Mouse (Mus musculus): ENCODE data around the gene Ap4b1. TPM values are rescaled to one million over a fixed set of nuclear protein-coding genes. Genes with fewer than 3 reads are reported as not detected.

Gene Ap4b1
- polyA plus RNA-seq, 1 experiment: 19.2 TPM

- TF ChIP-seq CTCF (IDR thresholded peaks at IDR 0.05; ENCODE audit: borderline replicate concordance, insufficient read depth, low read depth, low read length): no peak
- Histone ChIP-seq H3K27ac (ENCODE audit: insufficient read depth, low read length) (no peak within 1 kb of the TSS), H3K4me3 (replicated peaks; ENCODE audit: insufficient read depth, low read depth, low read length) (no peak within 1 kb of the TSS), H3K27me3 (ENCODE audit: control insufficient read depth, insufficient read depth, low read length) (no peaks in the 10 kb centered on the region), H3K4me1 (ENCODE audit: control insufficient read depth, insufficient read depth, low read length) (peaks cover 9% of the 10 kb centered on the region)
- WGBS: 79% methylated on average over 12 of the region's 12 CpGs
- DNase-seq: no peak
Observed at GRCm38 (mm10) chr3:103858881-103859801, 49.8 kb downstream of the Ap4b1 start, which contains the start of gene Ptpn22. TSS of gene Ptpn22 (plus strand) at chr3:103859795.

- H3K27me3 ChIP-seq (ENCODE audit: control insufficient read depth, insufficient read depth, low read length): no peaks in the 10 kb centered on the region
- H3K4me3 ChIP-seq (replicated peaks; ENCODE audit: insufficient read depth, low read depth, low read length): no peak overlapping the region
- no peak for DNase-seq
- no peak overlapping the region for H3K27ac ChIP-seq (ENCODE audit: insufficient read depth, low read length)
- 58% methylated on average over 6 of the region's 6 CpGs for WGBS
- peaks cover 9% of the 10 kb centered on the region for H3K4me1 ChIP-seq (ENCODE audit: control insufficient read depth, insufficient read depth, low read length)
- TF ChIP-seq CTCF (IDR thresholded peaks at IDR 0.05; ENCODE audit: borderline replicate concordance, insufficient read depth, low read depth, low read length): no peak
- no peak for TF ChIP-seq POLR2A (IDR thresholded peaks at IDR 0.05; ENCODE audit: borderline replicate concordance, insufficient read depth, low read length)
Observed at GRCm38 (mm10) chr3:103859851-103860391, 50.6 kb downstream of the Ap4b1 start.

- Histone ChIP-seq H3K27me3 (ENCODE audit: control insufficient read depth, insufficient read depth, low read length) (no peaks in the 10 kb centered on the region), H3K27ac (ENCODE audit: insufficient read depth, low read length) (no peak overlapping the region), H3K4me1 (ENCODE audit: control insufficient read depth, insufficient read depth, low read length) (peaks cover 3% of the 10 kb centered on the region), H3K4me3 (replicated peaks; ENCODE audit: insufficient read depth, low read depth, low read length) (no peak overlapping the region)
- DNase-seq: no peak
- 82% methylated on average over 4 of the region's 4 CpGs for WGBS
- no peak for TF ChIP-seq POLR2A (IDR thresholded peaks at IDR 0.05; ENCODE audit: borderline replicate concordance, insufficient read depth, low read length)
- TF ChIP-seq CTCF (IDR thresholded peaks at IDR 0.05; ENCODE audit: borderline replicate concordance, insufficient read depth, low read depth, low read length): no peak
Observed at GRCm38 (mm10) chr3:103862721-103863220, 53.5 kb downstream of the Ap4b1 start.

- 96% methylated on average over 6 of the region's 6 CpGs for WGBS
- Histone ChIP-seq H3K4me3 (replicated peaks; ENCODE audit: insufficient read depth, low read depth, low read length) (no peak overlapping the region), H3K4me1 (ENCODE audit: control insufficient read depth, insufficient read depth, low read length) (no peaks in the 10 kb centered on the region), H3K27ac (ENCODE audit: insufficient read depth, low read length) (no peak overlapping the region), H3K27me3 (ENCODE audit: control insufficient read depth, insufficient read depth, low read length) (no peaks in the 10 kb centered on the region)
- TF ChIP-seq POLR2A (IDR thresholded peaks at IDR 0.05; ENCODE audit: borderline replicate concordance, insufficient read depth, low read length) (no peak), CTCF (IDR thresholded peaks at IDR 0.05; ENCODE audit: borderline replicate concordance, insufficient read depth, low read depth, low read length) (no peak)
- no peak for DNase-seq
Observed at GRCm38 (mm10) chr3:103864200-103864599, 54.9 kb downstream of the Ap4b1 start.

- Histone ChIP-seq H3K27ac (ENCODE audit: insufficient read depth, low read length) (no peak overlapping the region), H3K4me3 (replicated peaks; ENCODE audit: insufficient read depth, low read depth, low read length) (no peak overlapping the region), H3K4me1 (ENCODE audit: control insufficient read depth, insufficient read depth, low read length) (no peaks in the 10 kb centered on the region), H3K27me3 (ENCODE audit: control insufficient read depth, insufficient read depth, low read length) (no peaks in the 10 kb centered on the region)
- DNase-seq: no peak
- 92% methylated on average over 5 of the region's 5 CpGs for WGBS
- TF ChIP-seq CTCF (IDR thresholded peaks at IDR 0.05; ENCODE audit: borderline replicate concordance, insufficient read depth, low read depth, low read length) (no peak), POLR2A (IDR thresholded peaks at IDR 0.05; ENCODE audit: borderline replicate concordance, insufficient read depth, low read length) (no peak)
Observed at GRCm38 (mm10) chr3:103867424-103867971, 58.2 kb downstream of the Ap4b1 start.

- Histone ChIP-seq H3K27me3 (ENCODE audit: control insufficient read depth, insufficient read depth, low read length) (no peaks in the 10 kb centered on the region), H3K27ac (ENCODE audit: insufficient read depth, low read length) (no peak overlapping the region), H3K4me1 (ENCODE audit: control insufficient read depth, insufficient read depth, low read length) (no peaks in the 10 kb centered on the region), H3K4me3 (replicated peaks; ENCODE audit: insufficient read depth, low read depth, low read length) (no peak overlapping the region)
- DNase-seq: no peak
- 89% methylated on average over 4 of the region's 4 CpGs for WGBS
- no peak for TF ChIP-seq POLR2A (IDR thresholded peaks at IDR 0.05; ENCODE audit: borderline replicate concordance, insufficient read depth, low read length)
- no peak for TF ChIP-seq CTCF (IDR thresholded peaks at IDR 0.05; ENCODE audit: borderline replicate concordance, insufficient read depth, low read depth, low read length)
Observed at GRCm38 (mm10) chr3:103868008-103868407, 58.7 kb downstream of the Ap4b1 start.

Other genes starting within 250 kb of the Ap4b1 start
- 11.7 and 12.3 TPM in 2 replicates for gene Syt6, start 234.3 kb upstream of the Ap4b1 start, polyA plus RNA-seq (2012; rRNA removed)
- 0.07 and 0.08 TPM in 2 replicates for gene Atg4a-ps, start 163.5 kb upstream of the Ap4b1 start, polyA plus RNA-seq (2012; rRNA removed)
- gene Olfml3, start 71.5 kb upstream of the Ap4b1 start, polyA plus RNA-seq (2012; rRNA removed): 5.0 TPM in 2 replicates
- not detected in 2 replicates for gene Gm10964, start 70.2 kb upstream of the Ap4b1 start, polyA plus RNA-seq (2012; rRNA removed)
- gene Hipk1, start 18.0 kb upstream of the Ap4b1 start, polyA plus RNA-seq (2012; rRNA removed): 59.6 and 65.2 TPM in 2 replicates
- 8.5 and 11.3 TPM in 2 replicates for gene Dclre1b, start 76 bp upstream of the Ap4b1 start, polyA plus RNA-seq (2012; rRNA removed)
- 0.33 and 0.49 TPM in 2 replicates for gene Gm43064, start 53 bp downstream of the Ap4b1 start, polyA plus RNA-seq (2012; rRNA removed)
- 91.7 and 98.7 TPM in 2 replicates for gene Bcl2l15, start 23.1 kb downstream of the Ap4b1 start, polyA plus RNA-seq (2012; rRNA removed)
- gene Ptpn22, start 50.3 kb downstream of the Ap4b1 start, polyA plus RNA-seq (2012; rRNA removed): 34.7 and 39.4 TPM in 2 replicates
- gene Rsbn1, start 104.6 kb downstream of the Ap4b1 start, polyA plus RNA-seq (2012; rRNA removed): 14.5 and 15.2 TPM in 2 replicates
- 22.2 and 24.7 TPM in 2 replicates for gene Phtf1, start 158.6 kb downstream of the Ap4b1 start, polyA plus RNA-seq (2012; rRNA removed)